Mouse (Mus musculus) forebrain, embryonic 12.5 days (tissue): ENCODE measurements around the gene Plcl2. TPM values are rescaled to one million over a fixed set of nuclear protein-coding genes. Genes with fewer than 3 reads are reported as not detected.
"Not testable (repeated sequence)": the region's sequence is repeated elsewhere in the genome, so short reads cannot be mapped to it uniquely, and the experiment has no call there.

Experiments used
- ATAC-seq: fragments of 200-750 bp; cut with Nextera tagmentation; 2 replicates; pipeline ENCODE4 v1.8.0; 2017; ENCODE audit warnings: moderate TSS enrichment; ENCODE audit not compliant: low FRiP score
- H3K27ac ChIP-seq: fragments of 300-500 bp; sonication (generic); 2 replicates; pipeline ENCODE4 v1.5.1; 2016; ENCODE audit warnings: mild to moderate bottlenecking
- H3K27me3 ChIP-seq: fragments of 300-500 bp; sonication (generic); 2 replicates; pipeline ENCODE4 v1.6.1; 2016; ENCODE audit warnings: mild to moderate bottlenecking
- H3K36me3 ChIP-seq: fragments of 300-500 bp; sonication (generic); replicated peaks from 2 replicates; pipeline ENCODE4 v1.6.1; 2016; ENCODE audit warnings: mild to moderate bottlenecking
- H3K4me1 ChIP-seq: fragments of 300-500 bp; sonication (generic); 2 replicates; pipeline ENCODE4 v1.6.1; 2016
- H3K4me2 ChIP-seq: fragments of 300-500 bp; sonication (generic); 2 replicates; pipeline ENCODE4 v1.6.1; 2016; ENCODE audit warnings: mild to moderate bottlenecking, moderate library complexity
- H3K4me3 ChIP-seq: fragments of 300-500 bp; sonication (generic); replicated peaks from 2 replicates; pipeline ENCODE4 v1.5.1; 2016; ENCODE audit warnings: mild to moderate bottlenecking
- H3K9ac ChIP-seq: fragments of 300-500 bp; sonication (generic); 2 replicates; pipeline ENCODE4 v1.6.1; 2016; ENCODE audit warnings: mild to moderate bottlenecking
- H3K9me3 ChIP-seq: fragments of 300-500 bp; sonication (generic); 2 replicates; pipeline ENCODE4 v1.6.1; 2016
- WGBS: fragments of 180-500 bp; shearing (Covaris S2); methylation state at CpG from one replicate; pipeline ENCODE4 v1.1.7; 2016; 5-methylcytosine and 5-hydroxymethylcytosine counted together
- polyA plus RNA-seq: library from polyadenylated mRNA; unstranded; fragments of >200 nt; fragmentation: Nextera tagmentation; extraction: Ambion mirVana; gene quantifications from 2 replicates; pipeline ENCODE4 v1.2.1, GENCODE M21; 2016

The Plcl2 gene
- polyA plus RNA-seq, 1 experiment from 2014 or later: 9.4 TPM

DNA sequence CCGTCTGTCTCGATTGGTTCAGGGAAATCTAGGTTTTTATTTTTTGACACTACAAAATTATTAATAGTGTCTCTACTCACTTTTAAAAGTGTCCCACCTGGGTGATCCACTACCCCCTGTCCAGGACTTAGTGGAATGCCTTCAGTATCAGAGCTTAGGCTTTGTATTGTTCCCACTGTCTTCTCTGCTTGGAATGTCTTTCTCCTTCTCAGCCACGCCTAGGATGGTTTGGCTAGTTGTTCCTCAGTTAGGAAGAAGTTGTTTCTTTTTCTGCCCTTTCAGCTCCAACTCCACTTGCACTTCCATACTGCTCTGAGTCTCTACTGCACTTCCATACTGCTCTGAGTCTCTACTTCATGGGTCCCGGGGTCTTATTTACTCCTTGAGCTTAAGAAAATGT lies 6.7 kb downstream of the Plcl2 start:
- H3K27ac ChIP-seq: no peak overlapping the region
- H3K4me1 ChIP-seq: peaks cover 7% of the 10 kb centered on the region
- H3K9me3 ChIP-seq: no peaks in the 10 kb centered on the region
- no peak overlapping the region for H3K9ac ChIP-seq
- H3K36me3 ChIP-seq: no peaks in the 10 kb centered on the region
- 81% methylated on average over 4 of the region's 4 CpGs for WGBS
- ATAC-seq: no peak
- no peak overlapping the region for H3K4me3 ChIP-seq
- no peaks in the 10 kb centered on the region for H3K27me3 ChIP-seq
- no peak overlapping the region for H3K4me2 ChIP-seq

DNA sequence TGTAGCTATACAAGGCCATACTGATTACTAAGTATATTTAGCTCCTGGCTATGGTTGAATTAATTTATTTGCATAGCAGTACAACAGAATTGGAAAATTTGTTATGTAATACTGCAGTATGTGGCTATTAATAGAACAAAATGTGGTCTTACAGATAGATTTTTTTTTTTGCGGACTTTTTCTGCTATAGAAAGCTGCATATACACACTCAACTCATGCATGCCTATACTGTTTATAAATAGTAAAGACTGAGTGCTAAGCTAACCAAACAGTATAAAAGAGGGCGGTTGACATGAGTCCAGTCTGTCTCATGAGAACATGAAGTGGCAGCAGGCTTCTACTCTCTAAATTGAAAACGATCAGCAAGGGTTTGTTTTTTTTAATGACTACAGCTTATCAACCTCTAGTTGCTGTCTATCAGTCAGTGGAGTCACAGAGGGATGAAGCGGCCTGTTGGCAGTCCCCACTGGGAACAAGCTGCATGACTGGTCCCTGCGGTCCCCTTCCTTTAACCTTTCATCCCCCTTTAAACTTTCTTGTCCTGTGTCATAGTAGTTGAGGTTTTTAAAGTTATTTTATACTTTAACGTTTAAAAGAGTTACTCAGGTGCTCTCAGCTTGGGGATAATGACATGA lies 8.7 kb downstream of the Plcl2 start:
- peaks cover 6% of the 10 kb centered on the region for H3K4me1 ChIP-seq
- H3K36me3 ChIP-seq: no peaks in the 10 kb centered on the region
- no peak overlapping the region for H3K9ac ChIP-seq
- H3K27me3 ChIP-seq: no peaks in the 10 kb centered on the region
- H3K9me3 ChIP-seq: no peaks in the 10 kb centered on the region
- WGBS: 82% methylated on average over 6 of the region's 6 CpGs
- no peak overlapping the region for H3K4me2 ChIP-seq
- no peak overlapping the region for H3K27ac ChIP-seq
- ATAC-seq: no peak
- no peak overlapping the region for H3K4me3 ChIP-seq

DNA sequence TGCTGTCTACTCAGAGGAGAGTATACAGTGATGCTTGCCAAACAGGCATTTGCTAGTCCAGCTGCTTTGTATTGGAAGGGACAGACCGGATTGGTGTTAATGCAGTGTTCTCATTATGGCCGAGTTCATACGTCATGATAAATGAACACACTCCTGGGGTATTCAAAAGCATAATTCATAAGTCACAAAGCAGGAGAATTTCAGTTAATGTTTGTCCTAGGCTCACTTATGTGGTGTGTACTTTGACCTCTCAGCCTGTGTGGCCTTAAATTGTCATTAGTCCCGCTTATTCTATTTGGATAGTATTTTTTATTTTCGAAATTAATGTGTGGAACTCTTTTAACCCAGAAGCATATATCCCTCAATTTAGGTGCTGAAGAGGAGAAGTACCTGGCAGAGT lies 10.4 kb downstream of the Plcl2 start:
- Histone ChIP-seq H3K4me2 (no peak overlapping the region), H3K27me3 (no peaks in the 10 kb centered on the region), H3K9ac (no peak overlapping the region), H3K4me3 (no peak overlapping the region), H3K4me1 (no peaks in the 10 kb centered on the region), H3K27ac (no peak overlapping the region), H3K36me3 (no peaks in the 10 kb centered on the region), H3K9me3 (no peaks in the 10 kb centered on the region)
- 90% methylated on average over 5 of the region's 5 CpGs for WGBS
- no peak for ATAC-seq

DNA sequence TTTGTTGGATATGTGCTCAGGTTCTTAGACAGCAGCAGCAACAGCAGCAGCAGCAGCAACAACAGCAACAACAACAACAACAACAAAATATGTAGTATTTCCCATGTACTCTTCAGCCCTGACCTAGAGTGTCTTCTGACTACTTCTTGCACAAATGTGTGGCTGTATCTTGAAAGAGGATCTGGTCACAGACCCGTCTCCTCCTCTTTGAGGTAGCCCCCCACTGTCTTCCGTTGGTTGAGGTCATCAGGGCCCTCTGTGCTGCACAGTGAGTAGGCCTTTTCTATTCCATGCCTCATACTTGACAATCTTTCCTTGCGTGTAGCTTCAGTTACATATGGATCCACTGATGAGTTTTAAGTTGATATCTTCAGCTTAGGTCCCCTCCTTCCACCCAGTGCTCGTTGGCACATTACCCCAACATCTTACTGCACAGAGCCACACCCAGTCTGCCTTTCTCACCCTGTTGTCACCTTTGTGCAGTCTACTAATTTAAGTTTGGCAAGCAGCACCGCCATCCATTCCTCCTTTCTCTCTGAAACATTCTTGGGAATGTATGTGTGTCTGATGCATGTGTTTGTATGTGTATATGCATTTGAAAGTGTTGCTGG lies 13.4 kb downstream of the Plcl2 start:
- Histone ChIP-seq H3K4me2 (no peak overlapping the region), H3K27me3 (no peaks in the 10 kb centered on the region), H3K36me3 (no peaks in the 10 kb centered on the region), H3K9ac (no peak overlapping the region), H3K27ac (no peak overlapping the region), H3K4me3 (no peak overlapping the region), H3K9me3 (no peaks in the 10 kb centered on the region), H3K4me1 (peaks cover 13% of the 10 kb centered on the region)
- no peak for ATAC-seq
- WGBS: 91% methylated on average over 5 of the region's 5 CpGs

DNA sequence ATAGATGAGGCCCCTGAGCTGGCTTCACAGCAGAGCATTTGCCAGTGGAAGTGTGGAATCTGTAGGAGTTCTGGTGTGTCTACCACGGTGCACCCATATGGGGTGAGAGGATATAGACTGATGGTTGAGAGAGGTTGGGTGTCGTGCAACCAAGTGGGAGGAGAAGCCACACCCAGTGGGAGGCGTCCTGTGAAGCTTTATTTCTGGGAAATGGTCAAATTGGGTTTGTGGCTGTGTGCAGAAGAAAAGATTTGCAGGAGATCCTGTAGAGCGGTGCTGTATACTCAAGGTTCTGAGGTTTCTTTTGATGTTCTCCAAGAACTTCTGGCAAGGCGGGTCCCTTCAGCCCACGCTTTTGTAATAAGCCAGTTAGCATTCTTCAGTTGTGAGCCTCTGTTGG lies 15.8 kb downstream of the Plcl2 start:
- no peaks in the 10 kb centered on the region for H3K9me3 ChIP-seq
- WGBS: 66% methylated on average over 6 of the region's 6 CpGs
- no peak for ATAC-seq

DNA sequence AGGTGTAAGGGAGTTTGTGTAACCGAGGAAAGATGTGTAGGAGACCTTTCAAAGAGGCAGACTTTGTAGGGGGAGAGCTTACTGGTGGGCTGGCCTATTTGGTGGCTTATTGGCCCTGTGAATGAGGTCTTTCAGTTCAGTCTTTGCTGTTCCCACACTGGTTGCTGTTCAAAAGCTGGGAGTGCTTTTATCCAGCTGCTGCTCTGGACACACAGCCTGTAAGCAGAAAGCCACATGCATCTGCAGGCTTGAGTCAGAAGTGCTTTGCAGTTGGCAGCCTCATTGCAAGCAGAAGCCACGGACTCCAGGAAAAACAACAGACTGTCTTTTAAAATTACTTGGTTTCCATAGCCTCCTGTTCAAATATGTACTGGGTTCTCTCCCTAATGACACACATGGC lies 16.6 kb downstream of the Plcl2 start:
- Histone ChIP-seq H3K4me1 (peaks cover 13% of the 10 kb centered on the region), H3K4me3 (no peak overlapping the region), H3K27me3 (no peaks in the 10 kb centered on the region), H3K4me2 (no peak overlapping the region), H3K9ac (no peak overlapping the region), H3K27ac (no peak overlapping the region), H3K9me3 (no peaks in the 10 kb centered on the region), H3K36me3 (0 out of 2 replicates have a peak, but pooled peaks cover 5% of the 10 kb centered on the region)
- ATAC-seq: no peak
- WGBS: 23% methylated on average over 2 of the region's 2 CpGs

More for the DNA sequence above, 15.8 kb downstream of the Plcl2 start:
- no peak overlapping the region for H3K27ac ChIP-seq
- H3K27me3 ChIP-seq: no peaks in the 10 kb centered on the region
- no peak overlapping the region for H3K4me3 ChIP-seq
- peaks cover 13% of the 10 kb centered on the region for H3K4me1 ChIP-seq
- H3K36me3 ChIP-seq: 0 out of 2 replicates have a peak, but pooled peaks cover 5% of the 10 kb centered on the region
- no peak overlapping the region for H3K9ac ChIP-seq
- no peak overlapping the region for H3K4me2 ChIP-seq

DNA sequence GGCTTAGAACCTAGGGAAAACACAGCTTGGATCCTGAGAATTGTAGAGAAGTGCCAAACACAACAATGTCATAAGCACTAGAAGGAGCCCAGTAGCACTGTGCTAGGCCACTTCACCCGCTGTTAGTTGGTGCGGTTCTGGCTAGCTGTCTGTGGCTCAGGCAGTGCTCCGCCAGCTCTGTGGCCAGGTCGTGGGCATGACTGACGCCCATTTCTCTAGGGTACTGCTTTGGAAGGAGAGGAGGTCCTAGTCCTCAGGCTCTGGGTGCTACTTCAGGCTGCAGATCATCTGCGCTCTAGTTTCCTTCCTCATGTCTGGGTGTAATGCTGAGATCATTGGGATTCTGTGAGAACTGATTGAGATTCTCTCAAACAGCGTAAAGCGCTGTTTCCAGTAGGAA lies 20.9 kb downstream of the Plcl2 start:
- peaks cover 11% of the 10 kb centered on the region for H3K4me1 ChIP-seq
- H3K36me3 ChIP-seq: 0 out of 2 replicates have a peak, but pooled peaks cover 5% of the 10 kb centered on the region
- no peaks in the 10 kb centered on the region for H3K9me3 ChIP-seq
- no peak overlapping the region for H3K4me3 ChIP-seq
- 91% methylated on average over 8 of the region's 8 CpGs for WGBS
- no peak overlapping the region for H3K9ac ChIP-seq
- H3K27ac ChIP-seq: no peak overlapping the region
- H3K27me3 ChIP-seq: no peaks in the 10 kb centered on the region
- H3K4me2 ChIP-seq: no peak overlapping the region
- no peak for ATAC-seq

DNA sequence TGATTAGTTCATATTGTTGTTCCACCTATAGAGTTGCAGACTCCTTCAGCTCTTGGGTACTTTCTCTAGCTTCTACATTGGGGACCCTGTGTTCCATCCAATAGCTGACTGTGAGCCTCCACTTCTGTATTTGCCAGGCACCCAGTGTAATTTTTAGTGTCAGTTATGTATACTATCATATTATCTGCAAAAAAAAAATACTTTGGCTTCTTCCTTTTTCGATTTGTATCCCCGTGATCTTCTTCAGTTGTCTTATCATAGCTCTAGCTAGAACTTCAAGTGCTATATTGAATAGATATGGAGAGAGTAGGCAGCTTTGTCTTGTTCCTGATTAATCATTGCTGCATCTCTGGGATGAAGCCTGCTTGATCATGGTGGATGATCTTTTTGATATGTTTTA lies 25.7 kb downstream of the Plcl2 start:
- H3K4me3 ChIP-seq, H3K9me3 ChIP-seq, H3K27me3 ChIP-seq, H3K27ac ChIP-seq, H3K36me3 ChIP-seq, H3K9ac ChIP-seq, H3K4me1 ChIP-seq, H3K4me2 ChIP-seq, ATAC-seq: not testable (repeated sequence)
- WGBS: 92% methylated on average over 2 of the region's 2 CpGs

DNA sequence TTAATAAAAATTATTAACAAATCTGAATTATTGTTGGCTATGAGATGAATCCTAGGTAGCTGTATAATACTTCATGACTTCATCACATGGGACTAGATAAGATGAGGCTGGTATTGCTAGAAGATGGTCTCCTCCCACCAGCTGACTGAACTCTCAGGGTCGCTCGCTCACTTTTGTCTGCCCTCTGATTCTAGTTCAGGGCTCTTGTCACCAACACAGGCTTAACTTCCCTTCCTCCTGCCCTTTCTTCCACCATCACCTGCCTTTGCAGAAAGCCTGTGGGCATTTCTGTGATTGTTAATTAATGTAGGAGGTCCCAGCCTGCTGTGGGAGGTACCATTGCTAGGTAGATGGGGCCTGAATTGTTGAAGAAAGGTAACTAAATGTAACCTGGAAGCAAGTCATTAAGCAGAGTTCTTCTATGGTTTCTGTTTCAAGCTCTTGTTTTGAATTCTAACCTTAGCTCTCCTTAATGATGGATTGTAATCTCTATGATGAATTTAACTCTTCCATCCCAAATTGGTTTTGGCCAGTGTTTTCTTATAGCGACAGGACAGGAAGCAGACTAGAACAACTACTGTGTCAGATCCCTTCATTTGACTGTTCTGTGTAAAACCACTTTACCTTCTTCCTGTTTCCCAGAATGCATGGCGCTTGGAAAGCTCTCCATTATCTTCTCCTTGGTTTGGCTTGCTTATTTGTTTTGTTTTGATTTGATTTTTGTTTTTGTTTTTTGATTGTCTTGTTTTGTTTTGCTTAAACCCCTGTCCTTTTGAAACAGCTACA lies 27.4 kb downstream of the Plcl2 start:
- Histone ChIP-seq H3K9me3 (no peaks in the 10 kb centered on the region), H3K27ac (no peak overlapping the region), H3K27me3 (no peaks in the 10 kb centered on the region), H3K9ac (no peak overlapping the region), H3K4me2 (no peak overlapping the region), H3K4me3 (no peak overlapping the region), H3K36me3 (no peaks in the 10 kb centered on the region), H3K4me1 (no peaks in the 10 kb centered on the region)
- WGBS: 94% methylated on average over 4 of the region's 4 CpGs
- ATAC-seq: no peak

DNA sequence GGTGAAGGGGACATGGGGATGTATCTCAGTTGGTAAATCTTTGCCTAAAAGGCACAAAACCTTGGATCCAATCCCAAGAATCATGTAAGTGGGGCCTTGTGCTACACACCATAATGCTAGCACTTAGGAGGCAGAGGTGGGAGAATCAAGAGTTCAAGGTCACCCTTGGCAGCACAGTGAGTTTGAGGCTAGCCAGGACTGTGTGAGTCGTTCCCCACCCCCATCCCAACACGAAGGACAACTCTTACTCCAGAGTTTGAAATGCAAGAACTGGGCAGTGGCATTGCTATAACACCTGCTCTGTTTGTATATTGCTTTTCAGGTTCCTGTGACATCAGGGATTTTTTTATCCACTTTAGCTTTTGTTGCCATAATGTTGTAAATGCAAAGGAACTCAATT lies 28.6 kb downstream of the Plcl2 start:
- WGBS: 93% methylated on average over 2 of the region's 2 CpGs
- H3K4me3 ChIP-seq: no peak overlapping the region
- peaks cover 4% of the 10 kb centered on the region; the same call in 1 of the 2 replicates for H3K9me3 ChIP-seq

DNA sequence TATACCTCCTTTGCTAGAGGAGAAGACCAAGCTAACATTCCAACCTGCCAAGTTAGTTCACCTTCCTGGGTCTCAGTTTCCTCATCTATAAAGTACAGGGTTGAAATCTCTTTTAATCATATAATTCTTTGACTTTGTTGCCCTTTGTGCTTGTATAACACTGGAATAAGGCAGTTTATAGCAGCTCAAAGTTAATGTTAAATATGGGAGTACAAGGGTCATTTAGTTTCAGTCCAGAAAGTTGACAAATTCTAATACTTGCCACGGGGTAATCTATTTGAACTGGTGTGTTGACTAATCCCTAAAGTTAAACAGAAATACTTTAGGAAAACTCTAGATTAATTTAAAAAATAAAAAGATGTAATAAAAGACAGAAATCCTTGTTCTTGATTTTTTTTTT lies 35.7 kb downstream of the Plcl2 start:
- no peak overlapping the region for H3K4me2 ChIP-seq
- H3K36me3 ChIP-seq: no peaks in the 10 kb centered on the region; the same call in 1 of the 2 replicates
- WGBS: 96% methylated on average over 1 of the region's 1 CpGs
- H3K4me3 ChIP-seq: no peak overlapping the region
- H3K27ac ChIP-seq: no peak overlapping the region
- H3K27me3 ChIP-seq: no peaks in the 10 kb centered on the region
- H3K4me1 ChIP-seq: no peaks in the 10 kb centered on the region
- no peak for ATAC-seq
- H3K9me3 ChIP-seq: peaks cover 4% of the 10 kb centered on the region; the same call in 1 of the 2 replicates
- no peak overlapping the region for H3K9ac ChIP-seq

More for the DNA sequence above, 28.6 kb downstream of the Plcl2 start:
- no peaks in the 10 kb centered on the region for H3K27me3 ChIP-seq
- H3K36me3 ChIP-seq: no peaks in the 10 kb centered on the region; the same call in 1 of the 2 replicates
- no peak for ATAC-seq
- H3K27ac ChIP-seq: no peak overlapping the region
- no peak overlapping the region for H3K4me2 ChIP-seq
- no peak overlapping the region for H3K9ac ChIP-seq
- H3K4me1 ChIP-seq: no peaks in the 10 kb centered on the region

DNA sequence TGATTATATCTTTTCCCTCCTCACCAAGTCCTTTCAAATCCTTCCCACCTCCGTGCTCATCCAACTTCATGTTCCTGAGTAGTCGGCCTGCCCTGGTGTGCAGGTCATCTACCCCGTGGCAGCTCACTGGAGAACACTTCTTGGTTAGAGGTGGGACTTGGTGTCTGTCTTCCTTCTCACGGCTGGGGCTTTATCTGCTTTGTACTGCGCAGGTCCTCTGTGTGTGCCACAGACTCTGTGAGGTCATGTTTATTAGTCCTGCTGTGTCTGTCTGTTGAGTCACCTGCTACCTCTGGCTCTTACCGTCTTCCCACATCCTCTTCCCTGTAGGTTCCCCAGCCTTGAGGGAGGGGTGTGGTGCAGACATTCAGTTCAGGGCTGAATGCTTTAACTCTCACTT lies 36.1 kb downstream of the Plcl2 start:
- no peak overlapping the region for H3K9ac ChIP-seq
- H3K27me3 ChIP-seq: no peaks in the 10 kb centered on the region
- H3K4me3 ChIP-seq: no peak overlapping the region
- H3K4me2 ChIP-seq: no peak overlapping the region
- no peak overlapping the region for H3K27ac ChIP-seq
- WGBS: 87% methylated on average over 6 of the region's 6 CpGs
- no peaks in the 10 kb centered on the region for H3K4me1 ChIP-seq
- H3K9me3 ChIP-seq: peaks cover 4% of the 10 kb centered on the region; the same call in 1 of the 2 replicates
- no peaks in the 10 kb centered on the region; the same call in 1 of the 2 replicates for H3K36me3 ChIP-seq
- no peak for ATAC-seq
